Mouse (Mus musculus): ENCODE results near the gene Bcam.
A peak's percentile ranks its signal among the peaks of the same experiment; 100 is the strongest.
"Not testable (repeated sequence)": the region's sequence is repeated elsewhere in the genome, so short reads cannot be mapped to it uniquely, and the experiment has no call there.

Gene Bcam

GRCm38 (mm10) chr7:19770984-19771391 is at the start of gene Bcam:
Gene Bcam, minus strand, starts transcription at chr7:19771016.
- DNase-seq = no peak

- DNase-seq = no peak
Observed at GRCm38 (mm10) chr7:19818875-19819274, 48.1 kb upstream of the Bcam start.

- no peak for DNase-seq
Observed at GRCm38 (mm10) chr7:19818440-19818839, 47.6 kb upstream of the Bcam start.

- peak; percentile 74 for DNase-seq
Observed at GRCm38 (mm10) chr7:19817382-19818105, 46.7 kb upstream of the Bcam start.

GRCm38 (mm10) chr7:19816224-19816771 is 45.5 kb upstream of the Bcam start:
- peak; percentile 76 for DNase-seq

GRCm38 (mm10) chr7:19815296-19816223 is 44.7 kb upstream of the Bcam start:
- no peak for DNase-seq

GRCm38 (mm10) chr7:19813579-19814122 is 42.8 kb upstream of the Bcam start:
- DNase-seq = no peak

- DNase-seq = no peak
Observed at GRCm38 (mm10) chr7:19813161-19813560, 42.3 kb upstream of the Bcam start.

GRCm38 (mm10) chr7:19811114-19811513 is 40.3 kb upstream of the Bcam start:
- DNase-seq = peak; percentile 68

GRCm38 (mm10) chr7:19809369-19809768 is 38.6 kb upstream of the Bcam start:
- no peak for DNase-seq

- DNase-seq = no peak
Observed at GRCm38 (mm10) chr7:19806356-19806969, 35.6 kb upstream of the Bcam start.

GRCm38 (mm10) chr7:19802995-19803394 is 32.2 kb upstream of the Bcam start:
- peak; percentile 88 for DNase-seq

GRCm38 (mm10) chr7:19800764-19801163 is 29.9 kb upstream of the Bcam start:
- peak; percentile 50 for DNase-seq

GRCm38 (mm10) chr7:19796697-19797588 is 26.1 kb upstream of the Bcam start, which contains the start of gene Cblc:
Gene Cblc, minus strand, starts transcription at chr7:19796809.
- peak; percentile 95 for DNase-seq

GRCm38 (mm10) chr7:19796254-19796653 is 25.4 kb upstream of the Bcam start:
- DNase-seq = no peak

- DNase-seq = no peak
Observed at GRCm38 (mm10) chr7:19795236-19795635, 24.4 kb upstream of the Bcam start.

- no peak for DNase-seq
Observed at GRCm38 (mm10) chr7:19792701-19793630, 22.1 kb upstream of the Bcam start.

GRCm38 (mm10) chr7:19791504-19791903 is 20.7 kb upstream of the Bcam start:
- not testable (repeated sequence) for DNase-seq

GRCm38 (mm10) chr7:19789904-19790347 is 19.1 kb upstream of the Bcam start:
- peak; percentile 98 for DNase-seq

- DNase-seq = no peak
Observed at GRCm38 (mm10) chr7:19785874-19786458, 15.2 kb upstream of the Bcam start.

All from thymus, postnatal 4 days (tissue).